Mouse (Mus musculus) cerebellum, postnatal 10 days (tissue): Measurements from ENCODE around the gene Gla.
"Not testable (repeated sequence)": the region's sequence is repeated elsewhere in the genome, so short reads cannot be mapped to it uniquely, and the experiment has no call there.

ENCODE experiments used
- DNase-seq, 2 experiments: peaks; one replicate each; pipeline ENCODE4 v3.0.0; 2021; ENCODE audit warnings: mixed read lengths in 2 of 2

The Gla gene

DNA sequence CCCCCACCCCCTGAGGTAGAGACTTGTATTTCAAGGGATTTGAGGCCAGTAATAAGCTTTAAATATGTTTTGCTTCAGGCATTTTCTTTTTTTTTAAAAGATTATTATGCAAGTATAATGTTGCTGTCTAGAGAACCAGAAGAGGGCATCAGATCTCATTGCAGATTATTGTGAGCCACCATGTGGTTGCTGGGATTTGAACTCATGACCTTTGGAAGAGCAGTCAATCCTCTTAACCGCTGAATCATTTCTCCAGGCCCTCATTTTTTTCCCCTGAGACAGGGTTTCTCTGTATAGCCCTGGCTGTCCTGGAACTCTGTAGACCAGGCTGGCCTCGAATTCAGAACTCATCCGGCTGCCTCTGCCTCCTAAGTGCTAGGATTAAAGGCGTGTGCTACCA, 12.7 kb downstream of the Gla start:
- DNase-seq, result no peak

DNA sequence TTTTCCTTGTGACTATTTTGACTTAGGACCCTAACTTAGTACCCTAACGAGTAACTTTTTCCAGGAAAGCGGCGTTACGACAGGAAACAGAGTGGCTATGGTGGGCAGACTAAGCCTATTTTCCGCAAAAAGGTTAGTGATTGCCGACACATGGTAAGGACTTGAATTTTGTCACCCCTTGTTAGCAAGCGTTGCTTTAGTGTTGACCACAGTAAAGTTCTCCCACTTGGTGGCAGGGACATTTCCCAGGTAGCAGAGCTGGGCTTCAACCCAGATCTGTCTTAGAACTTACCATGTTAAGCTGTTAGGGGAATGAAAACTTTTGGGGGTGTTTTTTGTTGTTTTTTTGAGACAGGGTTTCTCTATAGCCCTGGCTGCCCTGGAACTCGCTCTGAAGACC, 14.5 kb downstream of the Gla start:
- no peak for DNase-seq

DNA sequence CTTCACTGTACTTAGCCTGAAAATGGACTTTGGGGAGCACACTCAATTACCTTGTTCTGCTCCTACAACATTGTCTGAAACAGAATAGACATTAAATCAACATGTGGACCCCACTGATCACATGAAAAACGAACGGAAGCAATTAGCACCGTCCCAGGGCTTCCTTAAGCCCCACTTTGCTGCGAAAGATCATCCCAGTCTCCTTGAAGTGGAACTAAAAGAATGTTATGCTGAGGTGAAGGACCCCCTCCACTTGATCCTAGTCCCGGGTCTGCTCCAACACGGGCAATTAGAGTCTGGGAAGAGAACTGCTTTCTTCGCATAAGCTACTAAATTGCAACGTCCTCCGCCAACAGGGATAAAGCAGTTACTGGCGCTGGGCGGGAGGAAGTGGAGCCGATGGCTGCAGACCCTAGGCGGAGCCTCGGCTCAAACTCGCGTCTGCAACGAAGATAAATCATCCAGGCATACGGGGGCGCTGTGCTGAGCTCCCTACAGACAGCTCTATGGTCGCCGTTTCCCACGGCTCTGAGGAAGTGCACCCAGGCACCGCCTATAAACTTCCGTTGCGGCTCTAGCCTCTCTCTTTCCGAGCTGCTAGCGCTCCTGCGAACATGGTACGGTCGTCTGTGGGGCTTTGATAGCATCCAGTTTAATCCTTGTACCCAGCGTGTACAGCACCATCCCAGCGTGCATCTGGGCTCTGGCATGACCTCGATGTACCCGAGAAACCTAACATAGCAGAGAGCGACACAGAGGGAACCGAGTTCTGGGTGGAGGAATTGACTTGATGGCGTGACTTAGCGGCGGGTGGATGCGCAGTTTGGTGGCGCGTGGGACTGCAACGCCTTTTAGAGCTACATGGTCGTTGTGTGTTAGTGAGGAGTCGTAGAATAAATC, 15.6 kb downstream of the Gla start, which contains the start of gene Rpl36a:
Gene Rpl36a, plus strand, starts transcription at position 552 of the 900 bp plus-strand sequence.
- DNase-seq, result peak; percentile 92 to 96

DNA sequence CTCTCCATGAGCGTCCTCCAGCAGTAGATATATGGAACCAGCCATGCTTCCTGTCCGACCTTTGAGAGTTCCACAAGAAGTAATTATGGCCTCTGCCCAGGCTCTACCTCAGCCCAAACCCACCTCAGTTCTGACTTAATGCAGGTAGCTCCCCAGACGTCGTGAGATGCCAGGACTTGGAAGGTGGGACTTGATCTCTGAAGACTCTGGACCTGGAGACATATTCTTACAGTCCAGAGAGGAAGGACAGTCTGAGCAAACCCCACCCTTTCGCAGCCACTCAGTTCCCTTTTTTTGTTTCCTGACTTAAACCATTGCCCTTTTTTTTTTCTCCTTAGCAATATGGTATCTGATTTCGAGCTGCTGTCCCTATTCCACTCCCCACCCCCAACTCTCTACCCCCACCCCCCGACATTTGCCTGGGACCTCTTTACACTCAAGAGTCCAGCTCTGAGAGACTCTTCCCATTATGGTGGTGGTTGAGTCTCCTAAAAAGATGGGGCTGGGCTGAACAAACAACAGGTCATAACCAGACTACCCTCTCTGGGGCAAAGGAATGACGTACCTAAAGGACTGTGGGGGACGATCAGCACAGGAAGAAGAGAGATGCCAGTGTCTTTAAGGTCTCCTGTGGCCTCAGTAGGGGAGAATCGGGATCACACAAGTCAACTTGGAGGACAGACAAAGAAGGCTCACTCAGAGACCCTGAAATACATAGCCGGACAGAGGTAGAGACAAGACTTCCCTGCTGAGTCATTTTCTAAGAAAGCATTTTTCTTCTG, 17.8 kb downstream of the Gla start, which contains the start of gene Btk:
Gene Btk, minus strand, starts transcription at position 683 of the 782 bp plus-strand sequence.
- no peak for DNase-seq

DNA sequence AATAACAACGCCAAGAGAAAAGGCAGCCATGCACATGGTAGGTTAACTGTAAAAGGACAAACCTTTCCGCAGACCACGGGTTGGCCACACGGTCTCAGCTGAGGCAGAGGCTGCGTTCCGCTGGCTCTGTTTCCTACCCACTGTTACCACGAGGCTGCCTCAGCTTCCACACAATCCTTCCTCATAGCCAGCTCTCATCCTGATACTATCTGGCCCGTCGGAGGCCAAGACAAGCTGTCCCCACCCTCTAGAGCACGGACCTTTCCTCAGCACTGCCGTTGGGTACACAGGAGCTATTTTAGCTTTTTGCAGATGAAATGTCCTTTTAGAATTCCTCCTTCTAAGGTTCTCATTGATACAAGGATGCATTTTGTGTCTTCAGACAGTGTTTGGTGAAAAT, 18.7 kb downstream of the Gla start:
- DNase-seq, result no peak

DNA sequence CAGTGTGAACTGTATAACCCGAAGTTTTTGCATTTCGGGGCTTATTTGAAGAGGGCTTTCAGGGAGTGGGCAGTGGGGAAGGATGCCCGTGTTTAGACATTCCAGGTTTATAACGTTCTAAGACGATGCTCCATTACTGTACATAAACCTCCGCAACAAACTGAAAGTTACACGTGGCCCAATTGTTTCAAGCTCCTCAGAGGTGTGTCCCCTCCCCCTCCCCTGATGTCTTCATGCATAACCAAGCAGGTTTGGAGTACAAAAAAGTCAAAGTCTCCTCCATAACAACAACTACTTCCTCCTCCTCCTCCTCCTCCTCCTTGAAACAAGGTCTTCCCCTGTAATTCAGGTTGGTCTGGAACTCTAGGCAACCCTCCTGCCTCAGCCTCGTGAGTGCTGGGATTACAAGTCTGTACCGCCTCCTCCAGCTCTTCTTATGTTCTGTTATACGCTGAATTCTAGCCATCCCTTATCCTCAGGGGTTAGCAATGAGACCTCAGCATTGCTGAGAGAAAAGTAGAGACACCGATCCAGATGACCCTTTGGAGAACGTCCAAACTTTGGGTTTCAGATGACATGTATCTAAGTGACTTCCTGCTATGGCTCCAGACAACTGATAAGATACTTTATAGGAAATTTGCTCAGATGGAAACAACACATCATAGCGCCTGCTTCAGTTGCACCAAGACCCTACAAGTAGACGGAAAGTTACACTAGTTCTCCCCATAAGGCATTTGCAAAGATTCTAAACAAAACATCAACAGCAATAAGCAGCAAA, 20.2 kb downstream of the Gla start:
- DNase-seq, result no peak

DNA sequence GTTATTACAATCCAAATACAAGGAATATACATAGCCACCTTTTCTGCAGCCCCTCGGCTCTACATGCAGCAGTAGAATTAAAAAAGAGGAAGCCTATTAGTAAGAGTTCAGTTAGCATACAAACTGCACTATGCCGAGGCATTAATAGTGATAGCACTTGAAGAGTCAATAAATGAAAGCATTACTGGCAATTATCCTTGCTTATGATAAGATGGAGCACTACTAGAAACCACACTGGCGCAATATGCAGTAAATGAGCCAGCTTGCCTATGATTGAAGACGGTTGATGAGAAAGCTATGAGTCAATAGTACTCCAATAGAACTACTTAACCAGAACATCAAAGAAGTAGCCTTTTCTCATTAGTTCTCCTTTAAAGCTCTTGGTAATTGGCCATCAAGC, 23.0 kb downstream of the Gla start:
- DNase-seq, result no peak

DNA sequence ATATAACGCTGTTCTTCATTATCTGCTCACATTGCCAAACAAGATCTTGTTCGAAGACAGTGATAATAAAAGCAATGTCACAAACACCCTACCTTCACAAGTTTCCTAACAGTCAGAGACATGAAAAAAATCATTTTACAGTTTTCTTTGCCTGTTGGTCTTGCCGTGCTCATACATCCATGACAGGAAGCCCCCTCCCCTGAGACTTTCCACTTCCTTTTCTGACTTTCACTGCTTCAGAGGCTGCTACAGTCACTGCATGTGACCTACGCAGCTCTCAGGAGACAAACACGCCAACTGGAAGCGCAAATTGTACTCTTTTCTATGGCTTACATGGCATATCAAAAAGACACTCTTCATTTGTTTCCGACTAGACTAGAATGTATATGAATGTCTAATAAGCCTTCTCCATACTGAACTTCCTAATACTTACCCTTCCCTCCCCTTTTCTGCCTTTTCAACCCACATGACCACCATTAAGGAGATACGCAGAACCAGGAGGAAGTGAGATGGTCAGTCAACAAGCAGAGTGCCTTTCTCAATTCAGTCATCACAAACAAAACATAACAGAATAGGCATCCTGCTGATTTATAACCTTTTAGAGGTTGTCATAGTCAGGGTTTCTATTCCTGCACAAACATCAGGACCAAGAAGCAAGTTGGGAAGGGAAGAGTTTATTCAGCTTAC, 34.2 kb downstream of the Gla start:
- no peak for DNase-seq

DNA sequence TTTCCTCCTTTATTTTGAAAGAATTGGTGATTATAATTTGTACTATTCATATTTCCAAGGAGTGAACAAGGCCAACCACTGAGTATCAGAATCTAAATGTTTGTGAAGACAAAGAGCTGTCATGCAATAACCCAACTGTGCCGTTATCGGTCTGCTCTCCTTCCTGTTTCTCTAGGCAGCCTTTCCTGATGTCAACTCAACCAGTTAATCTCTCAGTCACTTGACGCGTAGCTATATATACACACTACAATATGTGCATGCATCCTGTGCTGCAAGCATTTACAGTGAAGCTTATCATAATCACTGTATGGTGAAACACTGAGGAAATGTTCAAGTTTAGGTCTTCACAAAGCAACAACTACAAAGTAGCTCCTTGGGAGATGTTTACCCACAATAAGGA, 36.6 kb downstream of the Gla start:
- DNase-seq, result no peak

DNA sequence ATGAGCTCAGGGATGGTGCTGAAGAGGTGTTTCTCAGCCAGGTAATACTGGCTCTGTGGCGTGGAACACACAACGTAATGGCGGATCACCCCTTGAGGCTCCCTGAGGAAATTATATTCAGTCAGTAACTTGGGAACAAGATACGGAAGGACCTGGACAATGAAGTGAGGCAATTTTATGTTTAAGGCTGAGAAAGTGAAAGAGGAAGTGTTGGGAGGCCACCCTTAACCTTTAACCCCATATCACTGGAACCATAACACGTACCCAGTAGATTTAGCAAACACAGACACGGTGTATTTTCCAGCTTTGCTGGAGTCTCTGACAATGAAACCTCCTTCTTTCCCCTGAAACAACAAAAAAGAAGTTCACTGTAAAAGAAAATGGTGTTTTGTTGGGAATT, 46.5 kb downstream of the Gla start:
- no peak for DNase-seq

DNA sequence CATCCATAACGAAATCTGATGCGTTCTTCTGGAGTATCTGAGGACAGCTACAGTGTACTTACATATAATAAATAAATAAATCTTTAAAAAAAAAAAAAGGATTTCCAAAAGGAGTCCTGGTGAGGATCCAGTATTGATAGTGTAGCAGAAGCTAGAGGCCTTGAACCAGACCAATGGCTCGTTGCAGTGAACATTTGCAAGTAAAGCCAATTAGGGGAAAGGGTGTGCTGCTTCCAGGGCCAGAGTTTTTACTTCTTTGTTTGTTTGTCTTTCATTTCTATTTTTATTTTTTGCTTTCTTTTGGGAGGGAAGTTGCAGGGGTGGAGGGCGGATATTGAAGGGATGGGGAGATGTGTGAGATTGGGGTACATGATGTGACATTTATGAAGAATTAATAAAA, 47.6 kb downstream of the Gla start:
- no peak for DNase-seq

DNA sequence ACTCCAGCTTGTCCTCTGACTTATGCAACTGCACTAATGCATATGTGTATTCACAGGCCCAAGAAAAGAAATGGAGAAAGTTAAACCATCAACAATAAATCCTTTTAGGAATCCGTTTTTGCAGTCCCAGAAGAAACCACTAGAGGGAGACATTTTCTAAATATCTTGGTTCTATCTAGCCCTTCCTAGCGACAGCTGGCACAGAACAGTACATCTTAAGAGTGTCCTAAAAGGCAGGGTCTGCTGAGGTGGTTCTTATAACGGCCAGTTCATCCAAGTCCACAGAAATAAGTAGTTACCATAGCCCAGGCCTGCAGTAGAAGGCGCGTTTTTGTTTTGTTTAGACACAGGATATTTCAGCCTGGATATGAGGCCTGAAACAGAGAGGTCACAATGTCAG, 50.0 kb downstream of the Gla start:
- peak; percentile 60 to 77 for DNase-seq

DNA sequence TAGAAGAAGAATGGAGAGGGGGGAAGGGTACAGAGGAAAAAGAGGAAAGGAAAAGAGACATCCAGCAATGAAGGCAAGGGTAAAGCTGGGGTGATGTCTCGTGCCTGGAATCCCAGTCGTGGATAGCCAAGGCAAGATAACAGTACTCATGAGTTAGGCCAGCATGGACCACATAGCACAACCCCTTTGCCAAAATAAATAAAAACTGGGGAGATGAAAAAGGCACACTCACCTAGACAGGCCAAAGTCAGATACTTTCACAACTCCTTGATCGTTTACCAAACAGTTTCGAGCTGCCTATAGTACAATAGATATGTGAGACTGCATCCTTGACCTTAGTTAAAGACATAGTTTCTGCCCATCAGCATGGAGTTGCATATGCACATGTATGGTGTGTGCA, 53.6 kb downstream of the Gla start:
- DNase-seq, result no peak

DNA sequence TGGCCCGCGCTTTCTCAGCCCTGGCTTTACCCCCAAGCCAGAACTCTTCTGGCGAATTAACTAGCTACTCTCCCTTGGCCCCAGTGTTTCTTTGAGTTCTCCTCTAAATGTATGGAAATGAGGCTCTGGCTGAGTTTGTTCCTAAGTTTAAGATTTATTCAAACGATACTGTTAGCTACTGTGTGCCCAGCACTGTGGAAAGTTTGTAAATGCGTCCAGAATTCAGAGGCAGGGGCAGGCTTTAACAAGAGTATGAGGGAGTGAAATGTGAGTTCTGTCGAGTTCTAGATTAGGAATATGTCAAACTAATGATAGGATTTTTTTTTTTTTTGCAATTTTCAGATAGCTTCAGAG, 59.0 kb downstream of the Gla start:
- no peak for DNase-seq

DNA sequence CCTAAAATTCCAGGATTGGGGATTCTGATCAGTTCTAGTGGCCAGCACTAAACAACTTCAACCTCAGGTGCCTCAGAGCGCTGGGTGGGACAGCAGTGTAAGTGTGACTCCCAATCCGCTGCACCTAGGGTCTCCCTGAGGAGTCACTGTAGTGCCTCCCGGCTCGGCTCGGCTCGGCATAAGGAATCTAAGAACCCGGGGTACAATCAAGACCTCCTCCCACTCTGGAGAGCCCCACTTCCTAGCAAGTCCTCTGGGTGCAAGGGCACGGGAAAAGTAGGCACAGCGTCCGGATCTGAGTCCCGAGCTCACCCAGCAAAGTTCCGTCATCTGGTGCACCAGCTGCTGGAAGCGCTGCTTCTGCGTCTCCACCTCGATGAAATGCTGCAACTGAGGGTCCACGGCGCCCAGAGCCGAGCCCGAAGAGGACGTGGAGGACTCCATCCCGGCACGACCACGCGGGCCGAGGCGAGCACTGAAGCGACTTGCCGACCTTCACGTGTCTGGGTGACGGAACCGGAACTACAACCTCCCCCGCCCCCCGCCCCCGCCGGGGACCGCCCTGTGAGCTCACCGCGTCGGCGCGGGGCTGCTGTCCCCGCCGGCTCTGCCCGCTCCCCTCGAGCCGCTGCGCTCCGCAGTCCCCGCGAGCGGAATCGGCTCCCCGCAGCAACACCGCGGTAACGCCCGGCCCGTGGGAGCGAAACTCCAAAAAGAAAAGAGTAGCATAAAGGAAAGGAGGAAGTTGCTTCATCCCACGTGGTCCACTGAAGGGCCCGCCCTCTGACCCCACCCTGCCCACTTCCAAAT, 59.6 kb downstream of the Gla start, which contains the start of gene Timm8a1:
Gene Timm8a1, minus strand, starts transcription at position 721 of the 810 bp plus-strand sequence.
- DNase-seq, result peak; percentile 70 to 76

DNA sequence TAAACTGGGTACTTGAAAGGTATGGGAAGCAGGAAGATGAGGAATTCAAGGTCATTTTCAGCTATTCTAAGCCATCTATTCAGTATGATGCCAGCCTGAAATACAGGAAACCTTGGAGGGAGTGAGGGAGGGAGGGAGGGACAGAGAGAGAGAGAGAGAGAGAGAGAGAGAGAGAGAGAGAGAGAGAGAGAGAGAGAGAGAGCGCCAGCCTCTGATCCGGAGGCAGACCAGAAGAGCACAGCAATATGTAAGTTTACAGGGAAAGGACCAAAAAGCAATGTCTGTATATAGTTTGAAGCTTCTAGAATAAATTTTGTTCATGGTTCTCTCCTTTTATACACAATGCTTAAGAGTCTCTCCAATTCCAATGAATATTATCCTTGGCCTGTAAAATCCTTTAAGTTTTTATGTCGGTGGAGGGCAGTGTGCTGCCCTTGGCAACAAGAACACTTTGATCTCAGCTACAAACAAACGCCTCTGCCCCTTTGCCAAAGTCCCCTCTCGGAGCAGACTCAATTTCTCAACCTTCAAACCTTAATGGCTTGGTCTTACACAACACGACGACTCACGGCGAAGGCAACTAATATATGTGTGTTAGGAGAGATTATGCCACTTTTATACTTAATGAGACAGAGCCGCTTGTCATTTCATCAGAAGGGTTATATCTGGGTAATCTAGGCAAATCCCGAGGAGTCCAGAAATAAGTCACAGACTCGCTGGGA, 60.4 kb downstream of the Gla start:
- peak; percentile 6 to 12 for DNase-seq

DNA sequence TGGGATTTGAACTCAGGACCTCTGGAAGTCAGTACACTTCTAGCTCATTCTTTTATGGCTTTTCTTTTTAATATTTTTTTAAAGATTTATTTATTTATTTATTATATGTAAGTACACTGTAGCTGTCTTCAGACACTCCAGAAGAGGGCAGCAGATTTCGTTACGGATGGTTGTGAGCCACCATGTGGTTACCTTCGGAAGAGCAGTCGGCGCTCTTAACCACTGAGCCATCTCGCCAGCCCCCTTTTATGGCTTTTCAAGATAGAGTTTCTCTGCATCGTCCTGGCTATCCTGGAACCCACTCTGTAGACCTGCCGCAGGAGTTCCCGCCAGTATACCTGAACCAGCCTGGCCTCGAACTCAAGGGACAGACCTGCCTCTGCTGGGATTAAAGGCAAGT, 61.1 kb downstream of the Gla start:
- not testable (repeated sequence) for DNase-seq
